Mouse (Mus musculus) erythroblast, embryonic 14.5 days (primary cell): ENCODE measurements around the gene Plxna2.

Experiments used
- GATA1 ChIP-seq: IDR thresholded peaks from 2 replicates; pipeline ENCODE4 v1.6.1; 2012; ENCODE audit warnings: low read length, inconsistent platforms, mixed read lengths
- TAL1 ChIP-seq: IDR thresholded peaks from 3 replicates; pipeline ENCODE4 v1.6.1; 2012; ENCODE audit warnings: low read length, inconsistent platforms, mixed read lengths

DNA sequence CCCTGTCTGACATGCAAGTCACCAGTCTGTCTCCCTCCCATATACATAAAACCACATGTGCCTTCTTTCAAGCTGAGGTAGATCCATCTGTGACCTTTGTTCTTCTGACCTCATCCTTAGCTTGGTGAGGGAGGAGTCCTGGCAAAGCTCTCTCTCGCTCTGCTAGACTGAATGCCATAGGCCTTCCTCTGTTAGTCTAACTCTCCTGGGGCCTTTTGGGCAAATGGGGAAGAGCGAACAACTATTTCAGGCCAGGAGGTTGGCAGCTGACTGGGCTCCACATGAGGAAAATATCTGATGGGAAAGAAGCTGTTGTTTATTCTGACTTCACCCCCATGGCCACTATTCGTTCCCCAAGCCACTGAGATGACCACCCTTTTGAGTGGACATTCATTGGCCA lies 59.9 kb downstream of the Plxna2 start:
- TF ChIP-seq GATA1: no peak
- no peak for TF ChIP-seq TAL1
